ENCODE assay signal across 8 mouse cellular contexts in the genomic region with DNA sequence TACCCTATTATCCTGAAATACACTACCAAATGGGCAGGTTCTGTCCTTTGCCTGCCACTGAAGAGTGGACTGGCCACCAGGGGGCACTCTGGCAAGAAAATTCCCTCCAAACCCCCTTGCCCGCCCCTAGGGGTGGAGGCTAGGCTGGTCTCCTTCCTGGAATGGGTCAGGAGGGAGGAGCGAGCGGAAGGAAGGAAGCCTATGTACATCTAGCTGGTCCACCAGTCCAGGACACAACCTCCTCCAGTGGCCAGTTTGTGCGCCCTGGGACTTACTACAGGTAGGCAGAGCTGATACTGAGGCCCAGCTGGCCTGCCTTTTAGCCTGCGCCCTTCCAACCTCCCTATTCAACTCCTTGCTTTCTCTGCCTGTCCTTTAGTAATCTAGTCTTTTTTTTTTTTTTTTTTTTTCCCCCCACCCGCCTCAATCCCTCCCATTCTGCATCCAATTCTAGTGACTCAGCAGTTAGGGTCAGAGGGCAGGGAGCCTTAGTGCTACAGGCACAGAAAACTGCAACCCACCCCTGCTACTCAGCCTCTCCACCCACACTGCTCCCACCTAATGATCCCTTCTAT. TPM values are rescaled to one million over a fixed set of nuclear protein-coding genes. Genes with fewer than 3 reads are reported as not detected.
DNase-seq lines count a peak whose midpoint lies in the region; ATAC-seq lines count a peak whose summit lies in the region.

A gene (plus strand): TSS at position 170 of the 575 bp plus-strand sequence.

- peak within 1 kb of the TSS; percentile 44 for H3K4me2 ChIP-seq in intestine, embryonic 14.5 days (ENCODE audit: low read length)

- peaks cover 58% of the 10 kb centered on the region for H3K36me3 ChIP-seq in intestine, embryonic 14.5 days (ENCODE audit: control insufficient read depth, insufficient read depth, low read length)

- no peak within 1 kb of the TSS for H3K27ac ChIP-seq in intestine, embryonic 14.5 days (ENCODE audit: low read depth)

- H3K4me3 ChIP-seq in intestine, embryonic 14.5 days (ENCODE audit: low read depth, low read length): peak within 1 kb of the TSS; percentile 13

- DNase-seq in adrenal gland, adult 2 months: peak; percentile 95
- DNase-seq in embryo, embryonic 11.5 days (ENCODE audit: low read depth, low spot score): peak; percentile 82
- peak; percentile 93 to 94 for DNase-seq in gastrocnemius, postnatal 36 days
- peak; percentile 97 for DNase-seq in intestine, embryonic 14.5 days (ENCODE audit: low spot score)
- peak; percentile 83 to 95 for DNase-seq in left cerebral cortex, postnatal 10 days (ENCODE audit: extremely low spot score in 1 of 2, low spot score in 2 of 2)
- DNase-seq in right cerebral cortex, postnatal 10 days (ENCODE audit: low spot score in 2 of 2): peak; percentile 88 to 91
- DNase-seq in urinary bladder, postnatal 14 days (ENCODE audit: low spot score): peak; percentile 96

- no peaks in the 10 kb centered on the region for H3K9me3 ChIP-seq in intestine, embryonic 14.5 days (ENCODE audit: control insufficient read depth, low read length)

- intact Hi-C loops in gastrocnemius, postnatal 36 days (cut with DNase I): loop anchor here (5.0 kb wide), 2 partner anchors 77 to 137 kb away; a partner anchor contains a TSS
- intact Hi-C loops in left cerebral cortex, postnatal 10 days (cut with DNase I): no loop called here

- H3K27me3 ChIP-seq in intestine, embryonic 14.5 days (replicated peaks; ENCODE audit: control insufficient read depth, insufficient read depth, low read length): no peaks in the 10 kb centered on the region

- 27% methylated on average over 6 of the region's 6 CpGs for WGBS in intestine, embryonic 14.5 days

- ATAC-seq in intestine, embryonic 14.5 days (replicated peaks; ENCODE audit: low FRiP score, low TSS enrichment, low read depth): peak; percentile 88
- ATAC-seq in megakaryocyte progenitor cell, adult 5-6 weeks (replicated peaks; ENCODE audit: poor library complexity): peak; percentile 79

- H3K9ac ChIP-seq in intestine, embryonic 14.5 days (ENCODE audit: low read length): 0 out of 2 replicates have a peak within 1 kb of the TSS, but pooled peaks have one; percentile 29

- no peaks in the 10 kb centered on the region; the same call in 1 of the 2 replicates for H3K4me1 ChIP-seq in intestine, embryonic 14.5 days (replicated peaks; ENCODE audit: control insufficient read depth, insufficient read depth, low read length)

RNA-seq across cellular contexts. Expression of the gene that starts here (rescaled TPM):
- 10 to 100 TPM; 45.5 to 46.2 TPM for total RNA-seq in adrenal gland, adult 2 months (2021)
- polyA plus RNA-seq in adrenal gland, adult 2 months (2012; rRNA removed): 83.9 and 86.5 TPM in 2 replicates
- 1 to 10 TPM; 5.5 to 5.6 TPM for total RNA-seq in gastrocnemius, postnatal 36 days (2021)
- polyA plus RNA-seq in intestine, embryonic 14.5 days (2014; fragmentation: Nextera tagmentation; extraction: Ambion mirVana): 21.6 and 22.0 TPM in 2 replicates
- total RNA-seq in left cerebral cortex, postnatal 10 days (2021): 1 to 10 TPM; 2.4 to 4.5 TPM
- total RNA-seq in megakaryocyte progenitor cell, adult 5-6 weeks (2015): 20.2 and 31.3 TPM in 2 replicates
- 25.6 and 26.8 TPM in 2 replicates for total RNA-seq in megakaryocyte progenitor cell, adult 5-6 weeks (2017)
